Mouse (Mus musculus): ENCODE measurements around the gene 4930467E23Rik.
A peak's percentile ranks its signal among the peaks of the same experiment; 100 is the strongest.
"Not testable (repeated sequence)": the region's sequence is repeated elsewhere in the genome, so short reads cannot be mapped to it uniquely, and the experiment has no call there.

4930467E23Rik gene

GRCm38 (mm10) chr8:19729276-19729675 is at the start of gene 4930467E23Rik:
TSS of gene 4930467E23Rik (plus strand) at chr8:19729576.
- not testable (repeated sequence) for DNase-seq (ENCODE audit: low read depth, low spot score)

- peak; percentile 5 for DNase-seq (ENCODE audit: low read depth, low spot score)
Observed at GRCm38 (mm10) chr8:19682311-19682710, 47.1 kb upstream of the 4930467E23Rik start.

GRCm38 (mm10) chr8:19685476-19685875 is 43.9 kb upstream of the 4930467E23Rik start:
- not testable (repeated sequence) for DNase-seq (ENCODE audit: low read depth, low spot score)

- not testable (repeated sequence) for DNase-seq (ENCODE audit: low read depth, low spot score)
Observed at GRCm38 (mm10) chr8:19688802-19689525, 40.4 kb upstream of the 4930467E23Rik start.

- DNase-seq (ENCODE audit: low read depth, low spot score): not testable (repeated sequence)
Observed at GRCm38 (mm10) chr8:19689745-19690144, 39.6 kb upstream of the 4930467E23Rik start.

GRCm38 (mm10) chr8:19691421-19691820 is 38.0 kb upstream of the 4930467E23Rik start:
- not testable (repeated sequence) for DNase-seq (ENCODE audit: low read depth, low spot score)

- not testable (repeated sequence) for DNase-seq (ENCODE audit: low read depth, low spot score)
Observed at GRCm38 (mm10) chr8:19697497-19698077, 31.8 kb upstream of the 4930467E23Rik start.

GRCm38 (mm10) chr8:19698123-19698522 is 31.3 kb upstream of the 4930467E23Rik start:
- not testable (repeated sequence) for DNase-seq (ENCODE audit: low read depth, low spot score)

- DNase-seq (ENCODE audit: low read depth, low spot score): not testable (repeated sequence)
Observed at GRCm38 (mm10) chr8:19698722-19699121, 30.7 kb upstream of the 4930467E23Rik start.

GRCm38 (mm10) chr8:19701326-19701725 is 28.1 kb upstream of the 4930467E23Rik start:
- DNase-seq (ENCODE audit: low read depth, low spot score): not testable (repeated sequence)

- DNase-seq (ENCODE audit: low read depth, low spot score): not testable (repeated sequence)
Observed at GRCm38 (mm10) chr8:19702276-19702675, 27.1 kb upstream of the 4930467E23Rik start.

GRCm38 (mm10) chr8:19702972-19703709 is 26.2 kb upstream of the 4930467E23Rik start:
- peak; percentile 98 for DNase-seq (ENCODE audit: low read depth, low spot score)

GRCm38 (mm10) chr8:19703906-19704305 is 25.5 kb upstream of the 4930467E23Rik start:
- DNase-seq (ENCODE audit: low read depth, low spot score): not testable (repeated sequence)

GRCm38 (mm10) chr8:19704441-19705215 is 24.7 kb upstream of the 4930467E23Rik start:
- not testable (repeated sequence) for DNase-seq (ENCODE audit: low read depth, low spot score)

GRCm38 (mm10) chr8:19705216-19705600 is 24.2 kb upstream of the 4930467E23Rik start:
- not testable (repeated sequence) for DNase-seq (ENCODE audit: low read depth, low spot score)

- not testable (repeated sequence) for DNase-seq (ENCODE audit: low read depth, low spot score)
Observed at GRCm38 (mm10) chr8:19706101-19706725, 23.2 kb upstream of the 4930467E23Rik start.

GRCm38 (mm10) chr8:19706918-19707760 is 22.2 kb upstream of the 4930467E23Rik start:
- peak; percentile 62 for DNase-seq (ENCODE audit: low read depth, low spot score)

- DNase-seq (ENCODE audit: low read depth, low spot score): not testable (repeated sequence)
Observed at GRCm38 (mm10) chr8:19707761-19708443, 21.5 kb upstream of the 4930467E23Rik start.

GRCm38 (mm10) chr8:19708976-19709375 is 20.4 kb upstream of the 4930467E23Rik start:
- DNase-seq (ENCODE audit: low read depth, low spot score): not testable (repeated sequence)
